Mouse (Mus musculus) CH12.LX (cell line): ENCODE results near the gene Ralgps2. TPM values are rescaled to one million over a fixed set of nuclear protein-coding genes. Genes with fewer than 3 reads are reported as not detected.

Experiments
- DNase-seq: peaks from one replicate; pipeline ENCODE4 v3.0.0-alpha.2; 2013; ENCODE audit errors: extremely low read depth
- H3K27ac ChIP-seq: 2 replicates; pipeline ENCODE4 v1.5.1; 2012; ENCODE audit warnings: low read depth, mild to moderate bottlenecking, control low read depth, moderate library complexity; ENCODE audit not compliant: insufficient read depth
- H3K27me3 ChIP-seq: replicated peaks from 2 replicates; pipeline ENCODE3; 2012; ENCODE audit warnings: inconsistent platforms
- H3K36me3 ChIP-seq, 2 experiments: replicated peaks in 1 of 2; 2 replicates each; pipeline versions ENCODE3 to v1.6.1; 2012; ENCODE audit warnings: inconsistent platforms in 1 of 2, low read length in 1 of 2, mild to moderate bottlenecking in 1 of 2, mixed read lengths in 1 of 2, moderate library complexity in 1 of 2; ENCODE audit not compliant: control insufficient read depth in 1 of 2, insufficient read depth in 1 of 2
- H3K4me1 ChIP-seq, 2 experiments: 2 replicates each; pipeline ENCODE4 v1.6.1; 2012; ENCODE audit warnings: inconsistent platforms in 1 of 2, moderate library complexity in 1 of 2; ENCODE audit not compliant: insufficient read depth in 2 of 2, control insufficient read depth in 1 of 2
- H3K4me2 ChIP-seq: 2 replicates; pipeline ENCODE4 v1.6.1; 2012; ENCODE audit warnings: low read depth, mild to moderate bottlenecking, control low read depth; ENCODE audit not compliant: poor library complexity, insufficient read depth, severe bottlenecking
- H3K4me3 ChIP-seq, 3 experiments: fragments of 150-350 bp in 1 of 3; sonication (generic) in 1 of 3; replicated peaks in 1 of 3; 2 replicates each; pipeline versions ENCODE3 to v1.5.1; 2011 to 2012; ENCODE audit warnings: low read depth in 2 of 3, low read length in 2 of 3, mild to moderate bottlenecking in 2 of 3, moderate library complexity in 2 of 3, control low read depth in 1 of 3, improper control_type of control experiment in 1 of 3, inconsistent platforms in 1 of 3, mixed read lengths in 1 of 3; ENCODE audit not compliant: poor library complexity in 1 of 3
- H3K79me2 ChIP-seq: replicated peaks from 2 replicates; pipeline ENCODE4 v1.6.1; 2012; ENCODE audit warnings: mild to moderate bottlenecking, moderate library complexity; ENCODE audit not compliant: control insufficient read depth, poor library complexity, insufficient read depth, severe bottlenecking; ENCODE audit errors: extremely low read depth
- H3K9ac ChIP-seq: 2 replicates; pipeline ENCODE4 v1.6.1; 2012; ENCODE audit warnings: low read depth, mild to moderate bottlenecking, control low read depth, moderate library complexity; ENCODE audit not compliant: insufficient read depth
- H3K9me3 ChIP-seq: replicated peaks from 2 replicates; pipeline ENCODE3; 2012; ENCODE audit warnings: low read length, inconsistent platforms, mixed read lengths
- CHD1 ChIP-seq: IDR thresholded peaks from 2 replicates; pipeline ENCODE4 v1.6.1; 2012; ENCODE audit warnings: low read depth, low read length, improper control_type of control experiment, inconsistent platforms
- ELF1 ChIP-seq: IDR thresholded peaks from 2 replicates; pipeline ENCODE4 v1.6.1; 2014; ENCODE audit warnings: low read depth, mild to moderate bottlenecking, inconsistent platforms, low read length, improper control_type of control experiment
- ETS1 ChIP-seq: conservative IDR thresholded peaks from 2 replicates; pipeline ENCODE4 v1.6.1; 2012; ENCODE audit warnings: low read depth, mild to moderate bottlenecking, inconsistent platforms, low read length, improper control_type of control experiment, moderate library complexity
- KAT2A ChIP-seq: IDR thresholded peaks from 2 replicates; pipeline ENCODE4 v1.6.1; 2012; ENCODE audit warnings: low read length, improper control_type of control experiment, inconsistent platforms; ENCODE audit not compliant: insufficient replicate concordance
- MAX ChIP-seq: IDR thresholded peaks from 2 replicates; pipeline ENCODE4 v1.6.1; 2011; ENCODE audit warnings: low read length, improper control_type of control experiment
- MAZ ChIP-seq: IDR thresholded peaks from 2 replicates; pipeline ENCODE4 v1.6.1; 2012; ENCODE audit warnings: low read depth, mild to moderate bottlenecking, inconsistent platforms, low read length, improper control_type of control experiment, moderate library complexity
- POLR2A ChIP-seq: IDR thresholded peaks from 2 replicates; pipeline ENCODE4 v1.6.1; 2011; ENCODE audit warnings: low read depth, mild to moderate bottlenecking, improper control_type of control experiment, low read length
- RAD21 ChIP-seq: IDR thresholded peaks from 2 replicates; pipeline ENCODE4 v1.6.1; 2011; ENCODE audit warnings: low read depth, mild to moderate bottlenecking, low read length, improper control_type of control experiment, moderate library complexity
- SMC3 ChIP-seq: IDR thresholded peaks from 2 replicates; pipeline ENCODE4 v1.6.1; 2011; ENCODE audit warnings: low read depth, low read length, improper control_type of control experiment
- TCF12 ChIP-seq: IDR thresholded peaks from 2 replicates; pipeline ENCODE4 v1.6.1; 2014; ENCODE audit warnings: low read depth, mild to moderate bottlenecking, inconsistent platforms, low read length, improper control_type of control experiment
- ZC3H11A ChIP-seq: IDR thresholded peaks from 2 replicates; pipeline ENCODE4 v1.6.1; 2012; ENCODE audit warnings: low read depth, mild to moderate bottlenecking, inconsistent platforms, low read length, improper control_type of control experiment
- dilution Hi-C: fragments of 300-500 bp; cut with MboI; formaldehyde crosslinking; loops from 2 replicates; pipeline ENCODE4 v1.14.3; 2020; ENCODE audit warnings: low sequenced_read_pairs; ENCODE audit not compliant: extremely low pct_unique_long_range_greater_than_20kb, extremely low pct_ligation_motif_present
- in situ Hi-C: fragments of 300-500 bp; cut with MboI; formaldehyde crosslinking; loops from 3 replicates; pipeline ENCODE4 v1.14.3; 2019; ENCODE audit warnings: low sequenced_read_pairs, low pct_ligation_motif_present, low pct_unique_long_range_greater_than_20kb, mixed read lengths
- polyA plus RNA-seq: library from polyadenylated mRNA; unstranded; fragments of >175 nt; gene quantifications from 2 replicates; pipeline ENCODE4 v1.2.1, GENCODE M21; 2012; ENCODE audit warnings: low read depth; ENCODE audit not compliant: insufficient read length
- total RNA-seq, 2 experiments: library from RNA; depleted of rRNA; stranded (reverse); fragments of 300-350 nt in 1 of 2; fragments of >200 nt in 1 of 2; gene quantifications; 2 replicates each; pipeline ENCODE4 v1.2.3; 2012 to 2014

Gene Ralgps2
- total and polyA plus RNA-seq, 3 experiments: 65.1 to 149 (median 133) TPM

DNA sequence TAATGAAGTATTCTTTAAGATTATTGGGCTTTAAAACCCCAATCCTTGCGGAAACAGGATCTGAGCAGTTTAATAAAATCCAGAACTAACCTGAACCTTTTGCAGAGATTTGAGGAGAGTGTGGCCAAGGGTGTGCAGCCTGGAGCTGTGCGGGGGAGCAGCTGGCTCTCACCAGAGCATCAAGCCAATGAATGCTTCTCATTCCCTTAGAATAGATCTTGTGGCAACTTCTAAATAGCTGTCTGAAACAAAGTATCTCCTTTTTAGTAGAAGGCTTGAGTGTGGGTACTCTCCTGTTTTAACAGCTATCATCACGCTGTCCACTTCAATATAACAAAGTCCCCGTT lies 25.1 kb upstream of the Ralgps2 start:
- H3K4me2 ChIP-seq: no peak overlapping the region
- no peak for TF ChIP-seq RAD21
- no peak for TF ChIP-seq ELF1
- no peak for TF ChIP-seq CHD1
- no peak for TF ChIP-seq SMC3
- TF ChIP-seq POLR2A: no peak
- no peak for TF ChIP-seq KAT2A
- no peak for TF ChIP-seq ETS1
- no peak for TF ChIP-seq TCF12
- TF ChIP-seq, all 38 proteins: peak for 0
- Histone ChIP-seq H3K9me3 (no peaks in the 10 kb centered on the region), H3K27ac (no peak overlapping the region), H3K27me3 (no peaks in the 10 kb centered on the region), H3K9ac (no peak overlapping the region), H3K36me3 (no peaks in the 10 kb centered on the region), H3K4me1 (peaks cover 6 to 30% of the 10 kb centered on the region in 2 experiments; a peak in 3 of 4 replicates), H3K4me3 (no peak overlapping the region), H3K79me2 (no peaks in the 10 kb centered on the region)
- in situ Hi-C loops: no loop called here
- no peak for DNase-seq
- dilution Hi-C loops: no loop called here

DNA sequence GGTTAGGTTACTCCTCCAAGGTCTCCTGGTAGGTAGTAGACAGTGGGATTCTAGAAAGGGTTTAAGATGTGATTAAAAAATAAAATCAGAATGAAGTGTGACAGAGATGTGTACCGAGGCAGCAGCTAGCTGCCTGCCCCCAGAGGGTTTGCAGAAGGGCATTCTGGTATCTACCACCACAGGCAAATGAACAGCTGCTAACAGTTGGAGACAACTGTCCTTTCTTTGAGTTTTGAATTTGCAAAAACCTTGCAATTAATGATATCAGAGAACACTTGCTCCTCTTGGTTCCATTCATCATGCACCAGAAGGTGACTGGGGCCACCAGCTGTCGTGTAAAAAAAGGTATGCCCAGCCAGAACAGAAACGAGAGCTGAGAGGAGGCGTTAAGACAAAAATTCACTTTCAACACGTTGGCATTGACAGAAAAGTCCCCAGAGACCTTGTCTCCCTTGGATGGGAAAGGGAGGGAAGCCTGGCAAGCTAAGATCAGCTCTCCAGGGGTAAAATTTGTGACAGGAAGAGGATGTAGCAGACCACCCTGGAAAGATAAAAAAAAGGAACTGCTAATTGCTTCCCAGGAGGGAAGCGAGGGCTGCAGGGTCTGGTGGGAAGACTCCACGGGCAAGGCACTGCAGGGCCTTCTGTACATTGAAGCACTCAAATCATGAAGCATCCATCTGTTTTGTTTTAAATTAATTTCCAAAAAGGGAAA lies 24.6 kb upstream of the Ralgps2 start:
- H3K4me2 ChIP-seq: no peak overlapping the region; the same call in none of the 2 replicates
- H3K27me3 ChIP-seq: no peaks in the 10 kb centered on the region
- H3K9ac ChIP-seq: no peak overlapping the region
- no peaks in the 10 kb centered on the region for H3K79me2 ChIP-seq
- no peaks in the 10 kb centered on the region for H3K9me3 ChIP-seq
- DNase-seq: peak; percentile 13
- no peak for TF ChIP-seq MAZ
- no peak for TF ChIP-seq MAX
- TF ChIP-seq KAT2A: no peak
- TF ChIP-seq, all 38 proteins: peak for 0
- dilution Hi-C loops: no loop called here
- no peak overlapping the region for H3K4me3 ChIP-seq
- H3K4me1 ChIP-seq: peaks cover 6 to 36% of the 10 kb centered on the region in 2 experiments; a peak in 3 of 4 replicates
- H3K27ac ChIP-seq: no peak overlapping the region
- H3K36me3 ChIP-seq: no peaks in the 10 kb centered on the region
- in situ Hi-C loops: no loop called here

DNA sequence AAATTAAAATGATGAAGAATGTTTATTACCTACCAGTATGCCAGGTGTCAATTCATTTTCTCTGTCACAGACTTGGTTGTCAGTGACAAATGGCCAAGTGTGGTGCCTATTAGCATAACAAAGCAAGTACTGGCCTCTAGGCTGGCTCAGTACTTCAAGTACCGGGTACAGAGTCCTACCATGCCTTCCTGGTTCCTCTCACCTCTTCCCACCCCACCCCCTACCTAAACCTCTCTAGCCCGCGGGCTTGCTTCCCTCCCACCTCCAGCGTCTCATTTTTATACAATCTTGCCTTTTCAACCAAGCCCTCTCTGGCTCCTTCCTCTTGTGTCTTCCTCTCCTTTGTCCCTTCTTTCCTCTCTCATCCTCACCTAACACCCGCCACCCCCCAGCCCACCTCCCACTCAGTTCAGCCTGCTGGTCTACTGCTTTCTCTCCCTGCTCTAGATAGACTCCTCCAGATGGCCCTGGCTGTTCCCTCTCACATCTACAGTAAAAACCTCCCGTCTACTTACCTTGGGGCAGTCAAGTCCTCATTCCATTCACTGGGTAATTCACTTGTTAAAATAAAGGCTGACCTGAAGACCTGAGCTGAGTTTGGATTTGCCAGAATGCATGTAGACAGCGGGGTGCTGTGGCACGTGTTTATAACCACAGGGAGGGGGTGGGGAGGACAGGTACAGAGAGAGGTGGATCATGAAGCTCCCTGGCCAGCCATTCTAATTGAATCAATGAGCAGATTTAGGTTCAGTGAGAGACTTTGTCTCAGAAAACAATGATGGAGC lies 22.2 kb upstream of the Ralgps2 start:
- dilution Hi-C loops: no loop called here
- no peak for TF ChIP-seq ZC3H11A
- H3K4me2 ChIP-seq: no peak overlapping the region
- H3K4me3 ChIP-seq: no peak overlapping the region
- H3K4me1 ChIP-seq: peaks cover 9 to 53% of the 10 kb centered on the region in 2 experiments; a peak in 3 of 4 replicates
- H3K27me3 ChIP-seq: no peaks in the 10 kb centered on the region
- DNase-seq: no peak
- H3K79me2 ChIP-seq: no peaks in the 10 kb centered on the region
- no peaks in the 10 kb centered on the region for H3K9me3 ChIP-seq
- in situ Hi-C loops: no loop called here
- H3K27ac ChIP-seq: no peak overlapping the region
- no peaks in the 10 kb centered on the region for H3K36me3 ChIP-seq
- H3K9ac ChIP-seq: no peak overlapping the region
